Mouse (Mus musculus): ENCODE results near the gene Sel1l3.
A peak's percentile ranks its signal among the peaks of the same experiment; 100 is the strongest.

DNA sequence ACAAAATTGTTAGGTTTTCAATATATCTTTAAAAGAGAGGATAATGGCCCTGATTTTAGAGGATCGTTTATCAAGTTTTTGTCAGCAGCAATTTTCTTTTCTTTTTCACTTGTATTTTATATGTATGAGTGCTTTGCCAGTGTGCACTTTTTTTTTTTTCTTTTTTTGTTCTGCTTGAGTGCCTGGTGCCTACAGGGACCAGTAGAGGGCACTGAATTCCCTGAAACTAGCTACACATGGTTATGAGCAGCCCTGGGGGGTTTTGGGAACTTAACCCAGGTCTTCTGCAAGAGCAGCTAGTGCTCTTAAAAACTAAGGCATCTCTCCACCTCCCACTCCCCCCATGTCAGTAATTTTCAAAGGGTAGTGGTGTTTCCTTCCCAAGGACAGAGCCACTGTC, 105.1 kb downstream of the Sel1l3 start:
- TF ChIP-seq POLR2A (IDR thresholded peaks at IDR 0.05; ENCODE audit: insufficient read depth, low read depth, low read length) (no peak), CTCF (IDR thresholded peaks at IDR 0.05) (peak; percentile 34), EP300 (IDR thresholded peaks at IDR 0.05; ENCODE audit: insufficient read depth, low read depth, low read length) (no peak)
